Mouse (Mus musculus): Measurements from ENCODE around the gene Ptprn2. TPM values are rescaled to one million over a fixed set of nuclear protein-coding genes. Genes with fewer than 3 reads are reported as not detected.
A peak's percentile ranks its signal among the peaks of the same experiment; 100 is the strongest.

The Ptprn2 gene
- total RNA-seq, 2 experiments from 2014 or later = 296 to 297 TPM

DNA sequence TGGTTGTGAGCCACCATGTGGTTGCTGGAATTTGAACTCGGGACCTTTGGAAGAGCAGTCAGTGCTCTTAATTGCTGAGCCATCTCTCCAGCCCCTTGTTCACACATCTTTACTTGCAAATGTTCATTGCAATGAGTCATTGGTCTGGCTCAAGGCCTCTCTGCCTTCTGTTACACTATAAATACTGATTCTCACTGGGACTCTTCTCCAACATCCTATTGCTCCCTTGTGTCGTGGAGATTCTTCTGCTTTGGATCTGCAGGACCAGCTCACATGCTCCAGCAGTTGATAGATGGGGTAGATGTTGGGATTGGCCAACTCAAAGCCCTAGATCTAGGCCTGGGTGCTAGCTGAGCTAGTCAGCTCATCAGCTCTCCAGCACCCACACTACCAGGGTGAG, 28.3 kb downstream of the Ptprn2 start:
- peak in 1 of 2 experiments; percentile 22 for DNase-seq (ENCODE audit: low spot score in 2 of 2)

DNA sequence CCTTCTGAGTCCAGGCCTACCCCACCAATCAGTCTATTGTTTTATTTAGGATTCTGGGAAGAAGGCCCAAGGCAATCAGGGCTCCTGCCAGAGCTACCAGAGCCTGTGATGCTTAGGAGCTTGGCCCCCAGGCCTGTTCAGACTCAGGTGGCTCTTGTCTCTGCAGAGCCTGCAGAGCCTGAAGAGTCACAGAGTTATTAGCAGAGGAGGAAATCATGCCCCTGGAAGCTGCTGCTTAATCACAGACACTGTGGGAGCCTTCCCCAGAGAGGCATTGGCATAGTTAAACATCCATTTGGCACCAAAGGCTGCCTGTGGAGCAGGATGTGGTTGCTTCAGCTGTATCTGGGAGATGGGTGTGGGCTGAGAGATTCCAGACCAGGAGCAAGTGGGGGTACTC, 30.3 kb downstream of the Ptprn2 start:
- peak in 1 of 2 experiments; percentile 50 for DNase-seq (ENCODE audit: low spot score in 2 of 2)

- no peak for DNase-seq (ENCODE audit: low spot score in 2 of 2)
Measured at GRCm38 (mm10) chr12:116528861-116529260, 43.3 kb downstream of the Ptprn2 start.

DNA sequence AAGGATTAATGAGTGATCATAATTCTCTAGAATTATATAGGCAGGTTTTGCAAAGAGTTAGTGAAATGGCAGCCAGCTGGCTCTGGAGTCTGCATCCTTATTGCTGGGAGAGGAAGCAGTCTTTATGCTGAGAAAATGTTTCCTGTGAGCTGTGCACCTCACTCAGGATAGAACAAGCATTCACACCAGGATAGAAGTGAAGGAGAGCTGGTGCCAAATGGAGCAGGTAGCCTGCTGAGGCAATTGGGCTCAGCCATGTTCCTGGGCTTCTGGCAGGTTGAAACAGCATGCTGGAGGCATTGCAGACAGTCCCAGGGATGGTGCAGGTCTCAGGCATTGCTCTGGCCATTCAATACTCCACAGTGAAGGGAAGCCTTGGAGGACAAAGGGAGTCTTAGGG, 47.8 kb downstream of the Ptprn2 start:
- no peak for DNase-seq (ENCODE audit: low spot score in 2 of 2)

GRCm38 (mm10) chr12:116539305-116539704, 53.8 kb downstream of the Ptprn2 start:
- DNase-seq (ENCODE audit: low spot score in 2 of 2) = no peak

- no peak for DNase-seq (ENCODE audit: low spot score in 2 of 2)
Measured at GRCm38 (mm10) chr12:116540608-116541007, 55.1 kb downstream of the Ptprn2 start.

DNA sequence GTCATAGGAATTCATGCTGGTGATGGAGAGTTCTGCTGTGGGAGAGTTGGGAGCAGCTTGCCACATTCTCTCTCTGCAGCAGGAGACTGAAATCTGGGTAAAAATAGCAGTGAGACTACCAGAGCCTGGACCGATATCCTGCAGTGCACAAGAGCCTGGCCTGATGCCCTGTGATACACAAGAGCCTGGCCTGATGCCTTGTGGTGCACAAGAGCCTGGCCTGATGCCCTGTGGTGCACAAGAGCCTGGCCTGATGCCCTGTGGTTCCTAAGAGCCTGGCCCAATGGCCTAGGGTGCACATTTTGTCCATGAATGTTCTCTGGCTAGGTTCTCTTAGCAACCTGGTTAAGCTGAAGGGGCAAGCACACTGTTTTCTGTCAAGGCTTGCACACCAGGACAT, 64.5 kb downstream of the Ptprn2 start:
- DNase-seq (ENCODE audit: low spot score in 2 of 2) = peak in 1 of 2 experiments; percentile 69

DNA sequence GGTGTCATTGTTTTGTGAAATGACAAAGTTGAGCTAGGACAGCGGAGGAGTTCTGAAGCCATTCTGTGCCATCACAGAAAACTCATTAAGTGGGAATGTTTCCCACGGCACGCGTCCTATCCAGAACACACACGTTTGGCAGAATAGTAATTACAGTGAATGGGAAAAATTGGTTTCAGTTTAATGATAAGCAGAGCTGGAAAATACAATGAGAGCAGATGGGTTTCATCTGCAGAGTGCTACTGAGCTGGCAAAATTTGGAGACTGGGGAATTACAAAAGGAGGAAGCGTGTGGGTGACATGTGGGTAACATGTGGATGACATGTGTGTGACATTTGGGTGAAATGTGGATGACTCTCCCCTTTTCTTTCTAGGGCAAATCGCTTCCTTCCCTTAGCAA, 66.0 kb downstream of the Ptprn2 start:
- DNase-seq (ENCODE audit: low spot score in 2 of 2) = peak in 1 of 2 experiments; percentile 59

DNA sequence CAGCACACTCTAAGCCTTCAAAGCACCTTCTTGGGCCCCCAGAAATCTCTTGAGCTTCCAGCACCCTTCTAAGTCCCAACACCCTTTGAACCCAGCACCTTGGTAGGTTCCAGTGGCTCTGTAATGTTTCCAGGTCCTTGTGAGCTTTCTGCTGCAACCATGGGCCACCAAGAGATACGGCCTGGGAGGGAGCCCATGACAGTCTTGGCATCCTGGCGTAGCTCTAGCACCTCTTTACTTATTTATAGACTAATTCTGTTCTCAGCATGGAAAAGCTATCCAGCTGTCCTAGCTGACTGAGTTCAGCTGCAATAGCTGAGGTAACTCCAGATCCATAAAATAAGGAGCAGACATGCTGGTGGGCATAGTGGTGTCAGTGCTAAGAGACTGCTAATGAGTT, 66.8 kb downstream of the Ptprn2 start:
- no peak for DNase-seq (ENCODE audit: low spot score in 2 of 2)

- no peak for DNase-seq (ENCODE audit: low spot score in 2 of 2)
Measured at GRCm38 (mm10) chr12:116553361-116553760, 67.8 kb downstream of the Ptprn2 start.

DNA sequence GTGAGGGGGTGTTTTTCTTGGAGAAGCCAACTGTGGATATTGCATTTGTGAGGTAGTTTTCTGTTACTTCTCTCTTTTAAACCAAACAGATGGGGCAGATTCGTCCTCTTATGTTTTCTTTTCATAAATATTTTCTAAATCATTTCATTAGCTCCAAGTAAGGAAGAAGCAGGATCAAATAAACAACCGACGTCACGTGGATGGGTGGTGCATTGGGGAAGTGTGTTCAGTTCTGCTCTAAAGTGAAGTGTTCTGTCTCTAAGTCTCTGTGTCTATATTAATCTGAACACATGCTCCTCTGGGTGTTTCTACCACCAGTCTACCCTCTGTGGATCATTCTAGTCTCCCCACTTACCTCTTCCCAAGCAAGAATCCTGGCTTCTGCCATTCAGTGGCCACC, 70.4 kb downstream of the Ptprn2 start:
- DNase-seq (ENCODE audit: low spot score in 2 of 2) = peak in 1 of 2 experiments; percentile 50

- DNase-seq (ENCODE audit: low spot score in 2 of 2) = no peak
Measured at GRCm38 (mm10) chr12:116564441-116564840, 78.9 kb downstream of the Ptprn2 start.

DNA sequence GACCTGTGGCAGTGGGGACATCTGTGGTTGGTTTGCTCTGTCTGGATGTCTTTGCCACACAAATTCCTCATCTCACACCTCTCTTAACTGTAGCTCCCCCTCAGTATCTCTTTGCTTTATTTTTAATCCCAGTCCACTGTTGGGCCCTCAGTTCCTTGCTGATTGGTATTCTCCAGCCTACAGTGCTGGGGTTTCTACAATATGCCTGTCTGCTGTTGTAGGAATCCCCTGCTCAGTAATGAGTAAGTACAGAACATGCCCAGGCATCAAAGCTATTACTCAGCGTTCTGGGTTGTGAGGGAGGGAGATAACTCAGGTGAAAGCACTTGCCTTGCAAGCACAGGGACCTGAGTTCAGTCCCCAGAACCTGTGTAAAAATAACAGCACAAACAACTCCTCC, 81.2 kb downstream of the Ptprn2 start:
- DNase-seq (ENCODE audit: low spot score in 2 of 2) = no peak

- no peak for DNase-seq (ENCODE audit: low spot score in 2 of 2)
Measured at GRCm38 (mm10) chr12:116567170-116567569, 81.7 kb downstream of the Ptprn2 start.

DNA sequence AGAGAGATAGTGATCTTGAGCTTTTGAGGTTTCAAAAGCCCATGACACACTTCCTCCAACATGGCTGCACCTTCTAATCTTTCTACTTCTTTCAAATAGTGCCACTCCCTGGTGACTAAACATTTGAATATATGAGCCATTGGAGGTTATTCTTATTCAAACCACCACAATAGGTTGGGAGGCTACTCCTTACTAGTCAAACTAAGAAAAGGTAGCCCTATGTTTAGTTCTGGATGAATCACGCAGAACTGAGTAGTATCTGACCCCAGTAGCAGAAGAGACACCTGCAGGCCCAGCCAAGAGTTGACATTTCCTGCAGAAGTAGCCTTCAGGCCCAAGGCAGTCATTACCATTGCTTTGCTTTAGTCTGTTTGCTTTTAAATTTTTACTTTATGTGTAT, 84.0 kb downstream of the Ptprn2 start:
- DNase-seq (ENCODE audit: low spot score in 2 of 2) = no peak

GRCm38 (mm10) chr12:116574102-116574501, 88.6 kb downstream of the Ptprn2 start:
- no peak for DNase-seq (ENCODE audit: low spot score in 2 of 2)

DNA sequence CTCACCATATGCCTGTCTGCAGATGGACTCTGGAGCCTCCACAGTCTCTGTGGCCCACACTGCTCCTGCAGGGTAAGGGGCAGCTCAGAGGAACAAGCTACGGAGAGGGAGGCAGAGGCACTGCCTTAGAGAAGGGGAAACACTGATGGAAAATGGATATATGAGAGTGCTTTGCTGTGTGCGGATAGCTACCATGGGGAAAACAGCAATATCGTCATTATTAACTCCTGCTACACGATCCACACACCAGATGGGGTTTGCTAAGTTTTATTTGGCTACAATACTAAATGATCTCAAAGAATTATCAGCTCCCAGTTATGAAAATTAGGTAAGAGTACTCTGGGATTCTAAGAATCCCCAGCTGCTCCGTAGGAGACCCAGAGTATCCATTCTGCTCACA, 89.2 kb downstream of the Ptprn2 start:
- peak in 1 of 2 experiments; percentile 68 for DNase-seq (ENCODE audit: low spot score in 2 of 2)

- peak in 1 of 2 experiments; percentile 56 for DNase-seq (ENCODE audit: low spot score in 2 of 2)
Measured at GRCm38 (mm10) chr12:116577917-116578316, 92.4 kb downstream of the Ptprn2 start.

DNA sequence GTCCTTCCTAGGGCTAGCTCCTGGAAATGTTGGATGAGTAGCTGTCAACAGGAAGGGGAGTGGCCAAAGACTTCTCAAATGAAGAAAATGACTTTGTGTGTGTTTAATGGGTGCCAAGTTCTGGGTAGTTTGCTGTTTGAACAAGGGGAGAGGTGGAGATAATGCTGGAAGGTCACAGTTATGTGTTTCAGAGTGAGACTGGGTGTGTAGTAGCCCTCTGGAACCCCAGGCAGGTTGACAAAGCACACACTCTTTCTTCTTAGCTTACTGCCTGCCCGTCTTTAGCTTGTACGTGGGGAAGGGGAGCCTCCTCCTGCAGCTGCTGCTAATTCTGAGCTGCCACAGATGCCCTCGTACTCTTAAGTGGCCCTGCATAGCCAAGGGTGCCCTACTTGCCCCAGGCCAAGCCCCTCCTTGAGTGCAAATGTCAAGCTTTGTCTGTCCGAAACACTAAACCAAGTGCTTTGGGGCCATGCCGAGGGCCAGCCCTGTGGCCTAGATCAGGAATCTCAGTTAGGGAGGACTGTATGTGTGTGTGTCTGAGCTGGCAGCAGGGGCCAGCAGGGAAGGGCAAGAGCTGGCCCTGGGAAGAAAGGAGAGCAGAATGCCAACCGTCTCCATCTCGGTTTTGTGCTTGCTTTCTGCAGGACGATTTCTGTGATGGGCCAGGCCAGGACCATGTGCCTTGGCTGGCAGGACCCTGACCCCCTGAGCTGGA, 95.5 kb downstream of the Ptprn2 start:
- DNase-seq (ENCODE audit: low spot score in 2 of 2) = no peak

DNA sequence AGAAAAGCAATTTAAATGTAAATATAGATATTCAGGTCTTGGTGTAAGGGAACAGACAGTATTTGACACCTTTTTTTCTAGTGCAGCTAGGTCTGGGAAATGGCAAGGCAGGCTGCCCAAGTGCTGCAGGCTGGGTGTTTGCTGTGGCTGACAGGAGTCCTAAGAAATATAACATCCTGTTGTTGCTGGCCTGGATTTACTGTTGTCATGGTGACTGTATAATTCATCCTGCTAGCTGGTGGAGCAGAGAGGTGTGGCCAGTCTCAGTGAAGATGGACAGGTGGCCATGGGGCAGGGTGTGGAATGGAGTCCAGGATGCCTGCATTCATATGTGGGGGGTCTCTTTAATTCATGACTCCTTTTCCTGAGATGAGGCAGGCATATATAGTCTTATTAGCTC, 96.3 kb downstream of the Ptprn2 start:
- DNase-seq (ENCODE audit: low spot score in 2 of 2) = no peak

DNA sequence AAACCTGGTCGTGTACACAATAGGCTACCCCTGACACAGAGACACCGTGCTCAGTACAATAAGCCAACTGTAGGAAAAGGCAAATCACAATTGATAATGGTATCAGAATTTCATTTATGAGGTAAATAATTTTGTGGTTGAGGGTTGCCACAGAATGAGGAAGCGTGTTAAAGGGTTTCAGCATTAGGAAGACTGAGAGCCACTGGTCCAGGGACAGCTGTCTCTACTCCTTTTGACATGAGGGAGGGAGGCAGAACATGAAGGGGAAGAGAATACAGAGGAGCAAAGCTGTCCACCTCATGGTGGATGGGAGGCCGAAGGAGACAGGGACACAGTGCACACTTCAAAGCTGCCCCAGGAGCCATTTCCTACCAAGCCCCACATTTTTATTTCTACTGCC, 97.3 kb downstream of the Ptprn2 start:
- no peak for DNase-seq (ENCODE audit: low spot score in 2 of 2)

GRCm38 (mm10) chr12:116585001-116585400, 99.5 kb downstream of the Ptprn2 start:
- peak; percentile 37 to 46 for DNase-seq (ENCODE audit: low spot score in 2 of 2)

- no peak for DNase-seq (ENCODE audit: low spot score in 2 of 2)
Measured at GRCm38 (mm10) chr12:116586167-116586566, 100.6 kb downstream of the Ptprn2 start.

Measured in layer of hippocampus, adult 18-20 months (tissue).